Mouse (Mus musculus) midbrain, embryonic 14.5 days (tissue): ENCODE results near the gene Agbl4. TPM values are rescaled to one million over a fixed set of nuclear protein-coding genes. Genes with fewer than 3 reads are reported as not detected.

ENCODE experiments used
- ATAC-seq: fragments of 200-750 bp; cut with Nextera tagmentation; 2 replicates; pipeline ENCODE4 v1.8.0; 2017; ENCODE audit warnings: moderate number of reproducible peaks, moderate library complexity; ENCODE audit not compliant: low FRiP score, low TSS enrichment
- DNase-seq: peaks from one replicate; pipeline ENCODE4 v3.0.0-alpha.2; 2015
- H3K27ac ChIP-seq: fragments of 300-500 bp; sonication (generic); replicated peaks from 2 replicates; pipeline ENCODE4 v1.5.1; 2014; ENCODE audit warnings: mild to moderate bottlenecking, low read depth, low read length, moderate library complexity
- H3K27me3 ChIP-seq: fragments of 300-500 bp; sonication (generic); 2 replicates; pipeline ENCODE4 v1.6.1; 2014; ENCODE audit warnings: low read length, control low read depth, mixed read lengths; ENCODE audit not compliant: control insufficient read depth, insufficient read depth
- H3K36me3 ChIP-seq: fragments of 300-500 bp; sonication (generic); 2 replicates; pipeline ENCODE4 v1.6.1; 2014; ENCODE audit warnings: low read length, control low read depth; ENCODE audit not compliant: control insufficient read depth, insufficient read depth
- H3K4me1 ChIP-seq: fragments of 300-500 bp; sonication (generic); 2 replicates; pipeline ENCODE4 v1.6.1; 2014; ENCODE audit warnings: mild to moderate bottlenecking, antibody characterized with exemption, low read length, control low read depth; ENCODE audit not compliant: control insufficient read depth, insufficient read depth
- H3K4me2 ChIP-seq: fragments of 300-500 bp; sonication (generic); 2 replicates; pipeline ENCODE4 v1.6.1; 2014; ENCODE audit warnings: mild to moderate bottlenecking, low read length, moderate library complexity
- H3K4me3 ChIP-seq: fragments of 300-500 bp; sonication (generic); replicated peaks from 2 replicates; pipeline ENCODE4 v1.5.1; 2014; ENCODE audit warnings: low read depth, low read length
- H3K9ac ChIP-seq: fragments of 300-500 bp; sonication (generic); replicated peaks from 2 replicates; pipeline ENCODE4 v1.6.1; 2014; ENCODE audit warnings: mild to moderate bottlenecking, low read length, moderate library complexity
- H3K9me3 ChIP-seq: fragments of 300-500 bp; sonication (generic); 2 replicates; pipeline ENCODE4 v1.6.1; 2016; ENCODE audit warnings: low read length, control low read depth, mixed read lengths; ENCODE audit not compliant: control insufficient read depth
- WGBS: fragments of 180-500 bp; shearing (Covaris S2); extraction: QIAGEN DNeasy Blood & Tissue Kit; methylation state at CpG from one replicate; pipeline ENCODE4 v1.1.7; 2014; 5-methylcytosine and 5-hydroxymethylcytosine counted together
- polyA plus RNA-seq: library from polyadenylated mRNA; unstranded; fragments of >200 nt; fragmentation: Nextera tagmentation; extraction: Ambion mirVana; gene quantifications from 2 replicates; pipeline ENCODE4 v1.2.1, GENCODE M21; 2014

The Agbl4 gene
- polyA plus RNA-seq, 1 experiment from 2014 or later, result 2.2 TPM

DNA sequence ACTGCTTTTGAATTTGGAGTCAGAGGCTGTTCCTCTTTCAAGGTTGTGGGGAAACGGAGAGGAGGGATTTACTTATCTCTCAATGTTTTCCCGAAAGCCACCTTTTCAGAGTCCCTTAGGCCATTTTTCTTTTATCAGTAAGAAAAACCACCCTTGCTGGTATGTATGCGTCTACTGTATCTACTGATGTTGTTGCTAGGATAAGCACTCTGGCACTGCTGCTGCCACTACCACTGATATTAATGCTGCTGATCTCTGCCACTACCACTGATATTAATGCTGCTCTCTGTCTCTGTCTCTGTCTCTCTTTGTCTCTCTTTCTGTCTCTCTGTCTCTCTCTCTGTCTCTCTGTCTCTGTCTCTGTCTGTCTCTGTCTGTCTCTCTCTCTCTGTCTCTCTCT lies 1271.9 kb downstream of the Agbl4 start:
- Histone ChIP-seq H3K4me2 (no peak overlapping the region), H3K4me1 (peaks cover 15% of the 10 kb centered on the region), H3K36me3 (no peaks in the 10 kb centered on the region), H3K27ac (no peak overlapping the region), H3K9me3 (no peaks in the 10 kb centered on the region), H3K9ac (no peak overlapping the region), H3K4me3 (no peak overlapping the region), H3K27me3 (no peaks in the 10 kb centered on the region)
- DNase-seq (no peak), ATAC-seq (no peak)
- 84% methylated on average over 3 of the region's 3 CpGs for WGBS

DNA sequence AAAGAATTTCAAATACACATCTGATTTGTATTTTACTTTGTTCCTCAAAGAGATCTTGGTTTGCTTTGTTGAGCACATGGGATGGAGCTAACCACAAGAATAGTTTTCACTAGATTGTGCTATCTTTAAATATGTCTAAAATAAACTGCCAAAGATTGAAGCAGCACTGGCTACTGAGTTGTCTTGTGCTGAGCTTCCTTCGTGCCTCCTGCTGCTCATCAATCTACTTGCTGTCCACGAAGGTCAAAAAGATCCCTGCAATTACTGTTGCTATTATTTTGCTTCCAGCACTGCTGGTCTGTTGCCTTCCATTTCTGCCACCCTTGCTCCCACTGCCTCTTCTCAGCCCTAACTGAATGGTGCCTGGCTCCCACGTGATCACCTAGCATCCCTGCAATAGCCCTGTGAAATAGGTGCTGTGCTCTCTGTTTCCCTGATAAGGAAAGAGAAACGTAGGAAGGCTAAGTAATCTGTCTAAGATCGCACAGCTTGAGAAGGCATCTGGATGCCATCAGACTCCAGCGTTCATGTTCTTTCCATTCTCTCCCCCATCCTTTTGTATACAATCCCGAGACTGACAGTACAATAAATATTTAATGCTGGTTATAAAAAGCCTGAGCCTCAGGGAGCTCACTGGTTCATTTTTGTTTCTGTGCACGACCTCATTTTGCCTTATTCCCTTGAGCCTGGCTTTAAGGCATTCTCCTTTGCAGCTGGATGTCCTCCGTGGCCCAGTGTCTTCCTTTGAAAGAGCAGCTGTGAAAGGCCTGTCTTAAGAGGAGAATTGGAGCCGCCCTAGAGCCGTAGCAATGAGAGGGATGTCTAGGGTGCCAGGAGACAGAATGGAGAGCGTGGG lies 1273.3 kb downstream of the Agbl4 start:
- Histone ChIP-seq H3K9me3 (no peaks in the 10 kb centered on the region), H3K27me3 (no peaks in the 10 kb centered on the region), H3K9ac (no peak overlapping the region), H3K4me3 (no peak overlapping the region), H3K4me2 (peak overlapping the region; percentile 21), H3K4me1 (peaks cover 15% of the 10 kb centered on the region), H3K36me3 (no peaks in the 10 kb centered on the region), H3K27ac (peak overlapping the region; percentile 75)
- WGBS, result 16% methylated on average over 12 of the region's 12 CpGs
- peak; percentile 49; the same call in 1 of the 2 replicates for ATAC-seq
- DNase-seq, result peak; percentile 68

DNA sequence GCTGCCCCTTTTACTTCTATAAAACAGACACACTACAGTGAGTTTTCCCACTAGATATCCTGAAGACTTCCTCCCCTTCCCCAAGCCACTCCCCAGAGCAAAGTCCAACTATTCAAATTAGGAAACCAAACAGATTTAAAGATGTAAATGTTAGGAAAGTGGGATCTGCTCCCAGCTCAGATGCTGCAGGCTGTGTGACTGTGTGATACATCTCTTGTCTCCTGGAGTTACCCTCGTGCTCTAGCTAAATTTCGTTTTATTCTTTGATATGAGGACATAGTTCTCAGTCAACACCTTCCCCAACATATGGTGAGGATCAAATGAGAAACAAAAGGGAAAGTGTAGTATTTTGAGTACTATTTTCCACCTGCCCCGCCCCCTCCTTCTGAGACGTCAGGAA lies 1274.0 kb downstream of the Agbl4 start:
- H3K36me3 ChIP-seq, result no peaks in the 10 kb centered on the region
- H3K27me3 ChIP-seq, result no peaks in the 10 kb centered on the region
- no peaks in the 10 kb centered on the region for H3K9me3 ChIP-seq
- H3K4me3 ChIP-seq, result no peak overlapping the region
- 70% methylated on average over 4 of the region's 4 CpGs for WGBS
- peak overlapping the region; percentile 75 for H3K27ac ChIP-seq
- no peak overlapping the region for H3K9ac ChIP-seq
- ATAC-seq (no peak), DNase-seq (no peak)
- no peak overlapping the region for H3K4me2 ChIP-seq
- peaks cover 15% of the 10 kb centered on the region for H3K4me1 ChIP-seq

DNA sequence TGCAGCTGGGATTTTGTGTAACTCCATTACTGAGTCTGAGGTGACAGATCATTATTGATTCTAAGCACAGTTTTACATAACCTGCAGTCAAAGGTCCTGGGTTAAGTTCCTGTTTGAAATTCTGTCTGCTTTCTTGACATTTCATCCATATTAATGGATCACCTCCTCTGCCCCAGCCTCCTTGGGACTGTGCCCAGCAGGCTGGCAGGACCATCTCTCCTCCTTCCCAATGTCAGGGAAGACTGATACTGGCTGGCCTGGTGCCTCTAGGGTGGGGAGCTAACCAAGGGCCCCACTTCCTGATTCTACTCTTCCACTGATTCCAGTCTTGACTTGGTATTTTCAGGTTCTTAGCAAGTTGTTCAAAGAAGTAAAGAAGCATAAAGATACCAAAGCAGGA lies 1276.4 kb downstream of the Agbl4 start:
- no peak for DNase-seq
- Histone ChIP-seq H3K4me3 (no peak overlapping the region), H3K9me3 (no peaks in the 10 kb centered on the region), H3K9ac (no peak overlapping the region), H3K27me3 (no peaks in the 10 kb centered on the region), H3K36me3 (no peaks in the 10 kb centered on the region), H3K4me1 (peaks cover 15% of the 10 kb centered on the region), H3K27ac (no peak overlapping the region), H3K4me2 (no peak overlapping the region)
- no peak for ATAC-seq

DNA sequence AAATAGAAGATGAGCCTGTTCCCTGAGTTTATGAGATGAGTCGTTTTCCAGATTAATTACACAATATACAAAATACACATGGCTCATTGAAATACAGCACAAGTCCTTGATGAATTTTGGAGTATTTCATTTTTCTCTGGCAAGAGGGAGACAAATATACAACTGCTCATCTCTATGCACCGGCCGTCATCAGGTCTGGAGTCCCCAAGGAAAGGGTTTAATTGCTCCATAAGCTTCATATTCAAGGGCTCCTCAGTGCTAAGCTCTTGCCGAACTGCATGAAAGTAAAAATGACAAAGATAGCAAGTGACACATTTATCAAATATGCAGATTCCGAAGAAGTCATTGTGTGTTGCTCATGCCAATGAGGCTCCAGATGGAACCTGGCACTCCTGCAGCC lies 1284.5 kb downstream of the Agbl4 start:
- 63% methylated on average over 5 of the region's 5 CpGs for WGBS
- Histone ChIP-seq H3K9ac (no peak overlapping the region), H3K27me3 (no peaks in the 10 kb centered on the region), H3K27ac (no peak overlapping the region), H3K36me3 (no peaks in the 10 kb centered on the region), H3K4me2 (no peak overlapping the region), H3K9me3 (no peaks in the 10 kb centered on the region), H3K4me3 (no peak overlapping the region), H3K4me1 (no peaks in the 10 kb centered on the region)
- DNase-seq (peak; percentile 44), ATAC-seq (no peak)

DNA sequence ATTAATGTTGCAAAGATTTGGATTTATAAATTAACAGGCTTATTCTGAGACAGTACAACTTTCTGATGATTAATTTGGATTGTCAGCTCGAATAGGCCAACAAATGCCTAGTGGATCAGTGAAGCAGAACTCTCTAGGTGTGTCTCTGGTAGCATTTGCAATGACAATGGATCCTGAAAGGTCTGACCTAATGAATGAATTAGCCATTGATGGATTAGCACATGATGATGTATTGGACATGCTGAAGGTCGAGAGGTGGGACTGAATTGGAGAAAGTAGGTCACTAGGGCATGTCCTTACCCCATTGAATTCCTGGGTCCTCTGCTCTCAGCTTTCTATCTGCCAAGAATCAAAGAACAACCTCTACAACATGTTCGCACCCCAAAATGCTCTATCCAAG lies 1285.3 kb downstream of the Agbl4 start:
- ATAC-seq, result no peak
- H3K4me2 ChIP-seq, result no peak overlapping the region
- WGBS, result 75% methylated on average over 3 of the region's 3 CpGs
- H3K4me1 ChIP-seq, result no peaks in the 10 kb centered on the region
- H3K27ac ChIP-seq, result no peak overlapping the region
- no peak overlapping the region for H3K9ac ChIP-seq
- no peak overlapping the region for H3K4me3 ChIP-seq
- H3K36me3 ChIP-seq, result no peaks in the 10 kb centered on the region
- no peak for DNase-seq
- no peaks in the 10 kb centered on the region for H3K27me3 ChIP-seq
- H3K9me3 ChIP-seq, result no peaks in the 10 kb centered on the region

DNA sequence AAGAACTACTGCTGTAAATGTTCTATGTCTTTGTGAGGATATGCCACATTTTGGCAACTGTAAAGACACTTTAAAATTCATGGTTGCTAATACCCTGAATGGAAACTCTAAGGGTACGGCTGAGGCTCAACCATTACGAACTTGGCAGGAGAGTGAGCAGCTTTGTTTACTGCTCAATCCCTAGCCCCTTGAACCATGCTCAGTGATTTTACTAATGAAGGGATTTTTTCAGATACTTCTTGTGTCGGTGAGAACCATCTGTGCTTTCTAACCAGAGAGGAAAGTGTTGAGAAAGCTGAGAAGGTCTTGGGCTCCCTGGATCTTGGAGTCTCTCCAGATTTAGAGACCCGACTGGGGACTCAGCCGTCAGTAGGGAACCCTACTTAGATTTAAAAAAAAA lies 1286.4 kb downstream of the Agbl4 start:
- DNase-seq (no peak), ATAC-seq (no peak)
- WGBS, result 73% methylated on average over 5 of the region's 5 CpGs

DNA sequence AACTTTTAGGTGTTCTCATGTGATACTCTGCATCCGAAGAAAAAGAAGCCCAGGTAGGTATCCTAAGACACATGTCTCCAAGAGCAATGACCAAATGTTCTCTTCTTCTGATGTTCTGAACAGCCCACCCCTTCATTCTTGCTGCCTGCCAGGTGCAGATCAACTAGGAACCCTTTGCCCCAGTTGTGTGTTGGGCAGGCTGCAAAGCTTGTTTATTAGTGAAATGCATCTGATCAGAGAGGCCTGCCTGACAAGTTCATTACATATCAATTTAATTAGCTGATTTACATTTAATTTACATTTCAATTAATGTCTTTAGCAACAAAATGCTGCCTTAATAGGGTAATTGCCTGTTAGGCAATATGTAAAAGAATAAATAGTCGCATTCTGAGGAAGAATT lies 1288.5 kb downstream of the Agbl4 start:
- Histone ChIP-seq H3K27me3 (no peaks in the 10 kb centered on the region), H3K9ac (no peak overlapping the region), H3K4me3 (no peak overlapping the region), H3K9me3 (no peaks in the 10 kb centered on the region), H3K4me1 (peaks cover 4% of the 10 kb centered on the region; the same call in 1 of the 2 replicates), H3K36me3 (no peaks in the 10 kb centered on the region), H3K27ac (no peak overlapping the region), H3K4me2 (no peak overlapping the region)
- ATAC-seq (peak; percentile 10; the same call in 1 of the 2 replicates), DNase-seq (no peak)
- 76% methylated on average over 2 of the region's 2 CpGs for WGBS

More for the DNA sequence above, 1286.4 kb downstream of the Agbl4 start:
- no peak overlapping the region for H3K4me3 ChIP-seq
- H3K4me1 ChIP-seq, result no peaks in the 10 kb centered on the region
- no peak overlapping the region for H3K4me2 ChIP-seq
- no peak overlapping the region for H3K27ac ChIP-seq
- no peaks in the 10 kb centered on the region for H3K27me3 ChIP-seq
- no peak overlapping the region for H3K9ac ChIP-seq
- H3K36me3 ChIP-seq, result no peaks in the 10 kb centered on the region
- H3K9me3 ChIP-seq, result no peaks in the 10 kb centered on the region

DNA sequence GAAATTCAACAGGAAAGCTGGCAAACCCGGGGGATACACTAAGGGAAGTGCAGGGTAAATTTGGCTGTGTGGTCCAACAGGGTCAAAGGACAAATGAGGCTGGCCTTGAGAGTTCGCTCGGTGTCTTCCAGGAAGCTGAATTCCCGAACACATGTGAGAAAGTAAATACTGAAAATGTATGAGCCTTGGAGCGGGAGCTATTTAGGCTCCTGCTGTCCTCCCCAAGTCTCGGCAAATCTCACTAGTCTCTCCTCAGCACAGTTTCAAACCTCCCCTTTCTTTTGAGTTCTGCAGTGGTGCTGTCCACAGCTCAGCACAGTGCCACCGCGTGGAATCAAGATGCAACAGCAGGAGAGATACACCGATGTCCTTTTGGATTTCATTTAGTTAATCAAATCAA lies 1289.5 kb downstream of the Agbl4 start:
- ATAC-seq (no peak), DNase-seq (peak; percentile 86)
- H3K4me3 ChIP-seq, result no peak overlapping the region
- no peaks in the 10 kb centered on the region for H3K27me3 ChIP-seq
- no peak overlapping the region for H3K9ac ChIP-seq
- no peaks in the 10 kb centered on the region for H3K36me3 ChIP-seq
- H3K4me2 ChIP-seq, result peak overlapping the region; percentile 24
- peaks cover 4% of the 10 kb centered on the region; the same call in 1 of the 2 replicates for H3K4me1 ChIP-seq
- WGBS, result 8% methylated on average over 9 of the region's 9 CpGs
- no peaks in the 10 kb centered on the region for H3K9me3 ChIP-seq
- H3K27ac ChIP-seq, result no peak overlapping the region
